Mouse (Mus musculus) frontal cortex, adult (tissue): Measurements from ENCODE around the gene Fyco1.
"Not testable (repeated sequence)": the region's sequence is repeated elsewhere in the genome, so short reads cannot be mapped to it uniquely, and the experiment has no call there.

Source experiments
- ATAC-seq: cut with Nextera tagmentation; 2 replicates; pipeline ENCODE4 v1.9.2; 2017; ENCODE audit warnings: mild to moderate bottlenecking, moderate library complexity, mixed read lengths; ENCODE audit not compliant: low TSS enrichment

The Fyco1 gene

DNA sequence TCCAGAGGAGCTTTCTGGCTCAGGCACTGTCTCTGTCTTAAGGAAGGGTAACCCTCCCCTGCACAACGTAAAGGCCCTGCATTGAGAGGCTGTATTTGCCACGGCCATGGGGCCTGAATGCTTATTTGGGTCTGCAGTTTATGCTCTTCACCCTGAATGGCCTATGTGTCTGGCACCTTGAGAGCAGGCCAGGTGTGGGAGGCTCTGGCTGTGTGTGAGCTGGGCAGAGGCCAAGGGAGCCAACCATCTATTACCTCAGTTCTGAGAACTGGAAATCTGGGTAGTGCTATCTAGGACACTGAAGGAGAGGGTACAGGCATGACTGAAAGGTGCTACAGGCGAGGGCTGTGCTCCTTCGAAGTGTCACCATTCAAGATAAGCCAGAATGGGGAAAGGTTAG lies 36.9 kb downstream of the Fyco1 start:
- no peak for ATAC-seq

GRCm38 (mm10) chr9:123814326-123814725 lies 37.4 kb downstream of the Fyco1 start:
- no peak for ATAC-seq

- ATAC-seq = no peak
These were observed 39.9 kb downstream of the Fyco1 start for GRCm38 (mm10) chr9:123811831-123812230.

GRCm38 (mm10) chr9:123808583-123808982 lies 43.1 kb downstream of the Fyco1 start:
- ATAC-seq = no peak

- no peak for ATAC-seq
These were observed 45.4 kb downstream of the Fyco1 start, which contains the start of gene Cxcr6 for GRCm38 (mm10) chr9:123806267-123806666. Cxcr6 (plus strand) TSS chr9:123806475.

GRCm38 (mm10) chr9:123805241-123805640 lies 46.5 kb downstream of the Fyco1 start:
- no peak for ATAC-seq

- no peak for ATAC-seq
These were observed 48.8 kb downstream of the Fyco1 start for GRCm38 (mm10) chr9:123802896-123803295.

GRCm38 (mm10) chr9:123802421-123802820 lies 49.3 kb downstream of the Fyco1 start:
- no peak for ATAC-seq

DNA sequence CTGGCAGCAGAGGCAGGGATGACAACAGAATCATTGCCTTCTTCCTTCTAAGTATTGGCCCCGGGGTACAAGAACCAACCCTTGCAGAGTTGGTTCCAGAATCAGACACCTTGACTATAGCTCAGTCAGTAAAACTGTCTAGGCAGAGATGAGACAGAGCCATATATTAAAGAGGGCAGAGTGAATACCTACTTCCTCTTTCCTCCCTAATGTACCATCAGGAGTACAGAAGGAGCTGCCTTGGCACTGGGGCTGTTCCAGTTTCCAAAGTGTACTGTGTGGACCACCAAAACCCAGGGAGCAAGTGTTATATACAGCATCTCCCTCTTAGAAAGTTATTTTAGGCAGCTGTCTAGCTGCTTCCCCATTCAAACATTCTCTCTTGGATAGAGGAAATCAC lies 50.2 kb downstream of the Fyco1 start:
- ATAC-seq = no peak

DNA sequence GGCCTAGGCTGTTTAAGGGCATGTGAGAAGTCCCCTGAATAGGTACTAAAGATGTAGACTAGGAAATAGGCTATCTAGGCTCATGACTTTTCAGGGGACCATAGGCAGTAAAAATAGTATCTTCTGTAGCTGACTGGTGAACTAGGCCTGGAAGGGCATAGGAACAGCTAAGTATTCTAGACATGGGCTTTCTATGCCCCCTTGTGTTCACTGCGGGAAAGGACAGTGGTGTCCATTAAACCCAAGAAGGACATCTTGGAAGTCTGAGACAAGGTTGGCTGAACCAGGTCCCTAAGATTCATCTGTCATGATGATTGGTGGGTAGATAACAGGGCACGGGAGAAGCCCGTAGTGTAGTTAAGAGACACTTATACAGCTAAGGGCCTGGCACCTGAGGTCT lies 55.5 kb downstream of the Fyco1 start:
- ATAC-seq = peak; percentile 74; the same call in 1 of the 2 replicates

GRCm38 (mm10) chr9:123788855-123789529 lies 62.7 kb downstream of the Fyco1 start:
- ATAC-seq = peak; percentile 99

DNA sequence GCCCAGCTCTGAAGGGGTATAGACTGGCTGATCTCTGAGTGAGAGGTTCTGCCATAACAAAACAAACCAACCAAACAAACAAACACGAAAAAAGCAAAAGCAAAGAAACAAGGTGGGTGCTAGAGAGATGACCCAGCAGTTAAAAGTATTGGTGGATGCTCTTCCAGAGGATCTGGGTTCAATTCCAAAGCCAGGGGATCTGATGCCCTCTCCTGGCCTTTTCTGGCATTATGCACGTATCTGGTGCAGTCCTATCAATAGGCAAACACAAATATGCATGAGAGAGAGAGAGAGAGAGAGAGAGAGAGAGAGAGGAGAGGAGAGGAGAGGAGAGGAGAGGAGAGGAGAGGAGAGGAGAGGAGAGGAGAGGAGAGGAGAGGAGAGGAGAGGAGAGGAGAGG lies 78.4 kb downstream of the Fyco1 start:
- ATAC-seq = not testable (repeated sequence)

- ATAC-seq = no peak
These were observed 82.2 kb downstream of the Fyco1 start for GRCm38 (mm10) chr9:123769532-123769931.

- ATAC-seq = no peak
These were observed 83.3 kb downstream of the Fyco1 start for GRCm38 (mm10) chr9:123768443-123768842.

DNA sequence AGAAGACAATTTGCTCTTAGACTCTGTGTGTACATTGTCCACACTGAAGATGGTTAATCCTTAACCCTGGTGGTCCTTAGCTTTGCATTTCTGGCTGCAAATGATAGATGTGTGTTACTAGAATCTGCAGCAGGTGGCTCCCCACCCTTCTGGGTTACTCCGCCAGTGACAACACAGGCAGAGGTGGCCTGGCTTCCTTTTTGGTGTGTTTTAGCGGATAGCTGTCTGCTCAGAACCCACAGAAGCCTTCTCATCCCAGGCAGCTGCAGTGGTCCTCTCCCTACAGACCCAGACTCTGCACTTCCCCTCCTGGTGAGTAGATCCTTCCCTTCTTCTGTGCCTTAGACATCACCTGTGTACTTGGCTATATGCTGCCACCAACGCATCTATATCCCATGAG lies 84.7 kb downstream of the Fyco1 start:
- ATAC-seq = no peak

DNA sequence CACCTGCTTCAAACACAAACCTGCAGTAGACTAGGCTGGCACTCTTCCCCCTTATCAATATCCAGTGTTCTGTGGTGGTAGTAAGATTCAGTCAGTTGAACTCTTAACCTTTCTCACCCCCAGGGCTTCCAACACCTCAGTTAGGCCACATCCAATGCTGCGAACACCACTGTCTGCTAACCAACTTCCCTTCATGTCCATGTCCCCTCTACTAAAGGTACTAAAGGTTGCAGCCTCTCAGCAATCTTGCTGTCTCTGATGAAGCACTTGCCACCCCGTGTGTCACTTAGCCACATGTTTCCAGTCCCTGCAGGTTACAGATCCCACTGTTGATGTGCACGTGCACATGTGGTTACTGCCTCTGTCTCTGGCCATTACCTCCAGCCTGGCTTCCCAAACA lies 87.9 kb downstream of the Fyco1 start:
- ATAC-seq = no peak

DNA sequence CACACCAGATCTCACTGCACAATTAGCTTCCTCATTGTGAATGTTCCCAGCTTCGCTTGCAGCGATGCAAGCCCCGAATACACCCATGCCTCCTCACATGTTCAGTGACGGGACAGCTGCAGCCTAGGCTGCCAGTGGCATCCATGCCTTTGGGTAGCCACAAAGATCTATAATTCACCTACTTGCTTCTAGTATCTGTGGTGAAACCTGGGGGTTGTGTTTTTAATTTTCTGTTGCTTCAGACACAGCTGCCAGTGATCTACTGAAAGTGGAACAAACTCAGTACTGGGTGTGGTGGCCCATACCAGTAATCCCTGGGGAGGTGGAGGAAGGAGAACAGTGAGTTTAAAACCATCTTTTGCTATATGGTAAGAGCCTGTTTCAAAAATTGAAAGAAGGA lies 88.8 kb downstream of the Fyco1 start:
- no peak for ATAC-seq

DNA sequence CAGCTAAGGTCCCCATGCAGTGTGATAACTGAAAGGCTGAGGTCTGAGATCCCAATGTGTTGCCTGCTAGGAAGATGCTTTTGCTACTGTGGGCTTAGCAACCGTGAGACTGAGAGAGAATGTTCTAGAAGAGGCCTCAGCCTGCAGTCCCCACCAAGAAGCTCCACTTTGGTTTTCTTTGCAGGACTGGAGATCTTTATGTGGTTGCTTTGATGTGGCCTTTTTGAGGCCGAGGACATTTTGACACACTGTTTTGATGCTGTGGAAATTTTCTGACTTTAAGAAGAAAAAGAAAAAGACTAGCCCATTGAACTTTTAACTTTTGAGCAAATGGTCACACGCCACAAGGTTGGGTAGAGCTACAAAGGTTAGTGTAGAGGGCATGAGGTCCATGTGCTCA lies 90.9 kb downstream of the Fyco1 start:
- ATAC-seq = no peak

DNA sequence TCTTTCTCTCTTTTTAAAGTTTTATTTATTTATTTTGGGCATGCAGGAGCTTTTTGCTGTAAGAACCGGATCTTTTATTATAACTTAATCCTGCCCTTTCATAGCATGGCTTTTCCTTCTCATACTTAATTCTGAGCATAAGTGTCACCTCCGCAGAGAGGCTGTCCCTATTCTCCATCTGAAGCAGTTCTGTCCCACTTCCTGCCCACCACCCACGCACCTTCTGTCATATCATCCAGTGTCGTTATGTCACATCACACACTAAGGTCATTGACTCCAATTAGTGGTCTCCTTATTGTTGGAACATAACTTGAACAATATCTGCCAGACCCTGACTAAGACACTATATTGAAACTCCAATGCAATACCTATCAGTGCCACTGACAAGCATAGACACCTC lies 93.1 kb downstream of the Fyco1 start:
- ATAC-seq = no peak

DNA sequence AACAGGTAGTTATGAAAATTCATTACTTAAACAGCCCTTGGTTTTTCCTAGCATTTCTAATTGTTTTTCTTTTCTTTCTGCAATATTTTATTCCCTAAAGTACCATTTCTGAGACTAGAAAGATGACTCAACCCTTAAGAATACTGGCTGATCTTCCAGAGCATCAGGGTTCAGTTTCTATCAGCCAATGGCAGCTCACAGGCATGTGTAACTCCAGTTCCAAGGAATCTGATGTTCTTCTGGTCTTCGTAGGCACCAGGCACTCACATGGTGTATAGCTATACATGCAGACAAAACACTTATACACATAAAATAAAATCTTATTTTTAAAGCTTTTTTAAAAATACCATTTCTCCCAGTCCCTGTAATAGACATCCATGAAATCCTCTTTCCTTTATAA lies 93.5 kb downstream of the Fyco1 start:
- no peak for ATAC-seq

DNA sequence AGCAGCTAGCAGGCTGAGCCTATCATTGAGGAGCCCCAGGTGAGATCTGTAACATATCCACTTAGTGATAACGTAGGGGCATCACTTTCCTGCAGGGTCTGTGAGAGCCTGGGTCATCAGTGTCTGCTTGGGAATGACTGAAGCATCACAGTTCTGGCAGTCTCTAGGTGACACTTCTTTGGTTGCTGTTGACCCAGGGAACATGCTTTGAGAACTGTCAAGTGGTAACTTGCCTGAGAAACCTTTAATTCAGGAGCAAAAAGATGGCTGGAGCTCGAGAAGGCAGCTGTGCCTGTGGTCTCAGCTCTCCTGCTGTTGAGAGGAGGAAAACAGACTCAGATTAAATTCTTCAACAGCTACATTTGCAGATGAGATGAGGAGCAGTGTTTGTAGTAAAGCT lies 94.4 kb downstream of the Fyco1 start:
- no peak for ATAC-seq

DNA sequence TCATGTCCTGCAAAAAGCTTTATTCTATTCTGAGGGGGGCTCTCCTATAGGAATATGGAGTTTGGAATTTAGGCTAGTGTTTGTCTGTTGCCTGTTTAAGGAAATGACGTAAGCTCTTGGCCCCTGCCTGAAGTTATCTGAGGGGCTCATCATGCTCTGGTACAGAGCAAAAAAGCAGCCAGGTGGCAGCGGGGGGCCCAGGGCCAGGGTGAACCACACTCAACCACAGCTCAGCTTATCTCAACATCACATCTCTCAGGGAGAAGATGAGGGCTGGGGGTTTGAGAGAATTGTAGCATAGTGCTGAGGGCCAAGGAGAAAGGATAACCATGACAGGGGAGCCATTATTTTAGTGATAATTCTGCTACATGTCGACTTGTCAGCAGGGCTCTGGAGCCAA lies 94.9 kb downstream of the Fyco1 start:
- ATAC-seq = no peak

GRCm38 (mm10) chr9:123754333-123754732 lies 97.4 kb downstream of the Fyco1 start:
- ATAC-seq = no peak

DNA sequence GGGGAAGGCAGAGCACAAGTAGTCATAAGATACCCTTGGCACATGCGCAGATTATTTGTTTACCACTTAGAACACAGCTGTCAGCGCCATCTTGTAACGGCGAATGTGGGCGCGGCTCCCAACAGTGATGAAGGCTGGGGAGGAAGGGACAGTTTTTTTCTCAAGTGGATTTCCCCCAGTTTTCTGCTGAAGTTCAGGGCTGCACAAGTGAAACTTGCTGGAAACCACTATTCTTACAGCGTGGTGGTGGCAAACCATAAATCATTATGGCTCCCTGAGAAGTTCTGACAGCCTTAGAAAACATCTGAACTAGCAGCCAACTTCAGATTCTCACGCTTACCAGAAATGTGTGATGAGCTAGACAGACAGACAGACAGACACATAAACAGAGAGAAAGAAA lies 102.0 kb downstream of the Fyco1 start:
- not testable (repeated sequence) for ATAC-seq
